Mouse (Mus musculus) midbrain, embryonic 11.5 days (tissue): ENCODE results near the gene Bag3. TPM values are rescaled to one million over a fixed set of nuclear protein-coding genes. Genes with fewer than 3 reads are reported as not detected.
"Not testable (repeated sequence)": the region's sequence is repeated elsewhere in the genome, so short reads cannot be mapped to it uniquely, and the experiment has no call there.

Experiments used
- ATAC-seq: fragments of 200-750 bp; cut with Nextera tagmentation; 2 replicates; pipeline ENCODE4 v1.8.0; 2017; ENCODE audit warnings: moderate TSS enrichment, moderate library complexity; ENCODE audit not compliant: low FRiP score
- DNase-seq: peaks from one replicate; pipeline ENCODE4 v3.0.0; 2015; ENCODE audit warnings: low spot score; ENCODE audit errors: missing footprints
- H3K27ac ChIP-seq: fragments of 300-500 bp; sonication (generic); 2 replicates; pipeline ENCODE4 v1.5.1; 2014; ENCODE audit warnings: low read depth, low read length
- H3K27me3 ChIP-seq: fragments of 300-500 bp; sonication (generic); 2 replicates; pipeline ENCODE4 v1.6.1; 2014; ENCODE audit warnings: mild to moderate bottlenecking, low read length, moderate library complexity, mixed read lengths; ENCODE audit not compliant: control insufficient read depth, insufficient read depth
- H3K36me3 ChIP-seq: fragments of 300-500 bp; sonication (generic); 2 replicates; pipeline ENCODE4 v1.6.1; 2014; ENCODE audit warnings: mild to moderate bottlenecking, low read length, moderate library complexity, mixed read lengths; ENCODE audit not compliant: control insufficient read depth, insufficient read depth
- H3K4me1 ChIP-seq: fragments of 300-500 bp; sonication (generic); 2 replicates; pipeline ENCODE4 v1.6.1; 2014; ENCODE audit warnings: low read length; ENCODE audit not compliant: control insufficient read depth, insufficient read depth
- H3K4me2 ChIP-seq: fragments of 300-500 bp; sonication (generic); 2 replicates; pipeline ENCODE4 v1.6.1; 2014; ENCODE audit warnings: mild to moderate bottlenecking, moderate library complexity
- H3K4me3 ChIP-seq: fragments of 300-500 bp; sonication (generic); 2 replicates; pipeline ENCODE4 v1.5.1; 2014; ENCODE audit warnings: low read depth, low read length
- H3K9ac ChIP-seq: fragments of 300-500 bp; sonication (generic); 2 replicates; pipeline ENCODE4 v1.6.1; 2014; ENCODE audit warnings: low read length
- H3K9me3 ChIP-seq: fragments of 300-500 bp; sonication (generic); 2 replicates; pipeline ENCODE4 v1.6.1; 2016; ENCODE audit warnings: low read length; ENCODE audit not compliant: control insufficient read depth
- WGBS: fragments of 180-500 bp; shearing (Covaris S2); extraction: QIAGEN DNeasy Blood & Tissue Kit; methylation state at CpG from one replicate; pipeline ENCODE4 v1.1.7; 2014; 5-methylcytosine and 5-hydroxymethylcytosine counted together
- polyA plus RNA-seq: library from polyadenylated mRNA; unstranded; fragments of >200 nt; fragmentation: Nextera tagmentation; extraction: Ambion mirVana; gene quantifications from 2 replicates; pipeline ENCODE4 v1.2.1, GENCODE M21; 2014

Bag3 gene
- polyA plus RNA-seq, 1 experiment from 2014 or later = 4.3 TPM

DNA sequence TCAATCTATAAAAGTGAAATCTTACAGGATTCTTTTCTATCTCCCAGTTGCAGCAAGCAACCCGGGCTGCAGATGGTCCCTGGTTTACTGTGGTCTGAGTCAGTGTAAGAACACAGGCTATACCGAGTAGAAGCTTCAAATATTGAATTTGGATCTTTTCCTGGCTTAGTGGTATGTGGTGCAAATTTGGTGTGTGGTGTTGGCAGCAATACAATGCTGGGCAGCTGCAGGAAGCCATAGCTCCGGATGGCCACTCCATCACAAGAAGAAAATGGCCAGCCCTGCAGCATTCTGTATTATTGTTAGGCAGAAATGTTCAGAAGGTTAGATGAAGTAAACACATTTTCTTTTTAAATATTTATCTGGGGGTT, 27.7 kb downstream of the Bag3 start:
- no peak for DNase-seq

DNA sequence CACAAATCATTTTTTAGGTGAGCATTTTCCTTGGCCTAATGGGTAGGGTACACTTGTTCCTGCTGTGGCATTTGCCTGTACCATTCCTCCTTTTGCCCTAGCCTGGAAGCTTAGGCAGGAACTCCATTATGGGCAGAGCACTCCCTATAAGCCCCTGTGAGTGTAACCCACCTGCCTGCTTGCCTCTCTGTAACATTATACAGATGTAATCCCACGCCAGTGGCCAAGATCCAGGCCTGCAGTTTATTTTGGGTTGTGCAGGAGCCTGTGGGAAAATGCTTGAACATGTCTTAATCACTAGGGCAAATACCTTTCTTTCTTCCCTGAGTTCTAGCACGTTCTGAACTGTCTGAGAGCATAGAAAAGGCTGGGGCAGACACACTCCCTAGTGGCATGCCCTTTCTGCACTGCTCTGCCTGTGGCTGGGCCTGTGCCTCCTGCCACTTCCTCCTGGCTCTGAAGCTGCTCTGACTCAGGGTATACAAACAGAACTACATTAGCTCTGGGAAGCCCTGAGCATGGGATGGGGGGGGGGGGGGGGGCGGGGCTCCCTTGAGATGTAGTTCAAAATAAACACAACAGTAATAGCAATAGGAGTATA, 29.8 kb downstream of the Bag3 start:
- no peak overlapping the region for H3K27ac ChIP-seq
- WGBS = 42% methylated on average over 3 of the region's 3 CpGs
- H3K4me1 ChIP-seq = peaks cover 11% of the 10 kb centered on the region
- H3K4me2 ChIP-seq = no peak overlapping the region
- ATAC-seq (no peak), DNase-seq (no peak)
- H3K9ac ChIP-seq = no peak overlapping the region
- no peaks in the 10 kb centered on the region for H3K27me3 ChIP-seq
- H3K4me3 ChIP-seq = no peak overlapping the region
- H3K36me3 ChIP-seq = no peaks in the 10 kb centered on the region
- no peaks in the 10 kb centered on the region for H3K9me3 ChIP-seq

More for the DNA sequence above, 27.7 kb downstream of the Bag3 start:
- ATAC-seq = no peak
- Histone ChIP-seq H3K4me2 (no peak overlapping the region), H3K9me3 (no peaks in the 10 kb centered on the region), H3K27me3 (no peaks in the 10 kb centered on the region), H3K4me3 (no peak overlapping the region), H3K27ac (no peak overlapping the region), H3K9ac (no peak overlapping the region), H3K36me3 (no peaks in the 10 kb centered on the region), H3K4me1 (peaks cover 11% of the 10 kb centered on the region)
- 35% methylated on average over 3 of the region's 3 CpGs for WGBS

DNA sequence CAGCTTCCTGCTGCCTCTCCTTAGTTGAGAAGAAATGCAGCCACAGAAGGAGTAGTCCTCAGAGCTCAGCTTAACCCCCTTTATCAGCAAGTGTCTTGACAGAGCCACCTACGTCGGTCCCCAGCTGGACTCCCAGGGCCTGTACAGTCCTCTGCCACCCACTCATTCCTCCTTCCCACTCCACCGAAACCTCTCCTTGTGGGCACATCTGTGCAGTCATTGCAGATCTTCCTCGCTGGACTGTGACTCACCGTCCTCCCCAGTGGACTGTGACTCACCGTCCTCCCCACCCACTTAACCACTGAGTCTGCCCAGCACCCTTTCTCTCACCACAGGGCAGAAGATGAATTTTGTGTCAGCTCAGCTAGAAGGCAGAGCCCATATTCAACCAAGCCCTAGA, 31.1 kb downstream of the Bag3 start:
- Histone ChIP-seq H3K4me3 (no peak overlapping the region), H3K27ac (no peak overlapping the region), H3K9ac (no peak overlapping the region), H3K9me3 (no peaks in the 10 kb centered on the region), H3K36me3 (no peaks in the 10 kb centered on the region), H3K4me1 (peaks cover 11% of the 10 kb centered on the region), H3K27me3 (no peaks in the 10 kb centered on the region), H3K4me2 (no peak overlapping the region)
- ATAC-seq (no peak), DNase-seq (no peak)
- 87% methylated on average over 6 of the region's 6 CpGs for WGBS

DNA sequence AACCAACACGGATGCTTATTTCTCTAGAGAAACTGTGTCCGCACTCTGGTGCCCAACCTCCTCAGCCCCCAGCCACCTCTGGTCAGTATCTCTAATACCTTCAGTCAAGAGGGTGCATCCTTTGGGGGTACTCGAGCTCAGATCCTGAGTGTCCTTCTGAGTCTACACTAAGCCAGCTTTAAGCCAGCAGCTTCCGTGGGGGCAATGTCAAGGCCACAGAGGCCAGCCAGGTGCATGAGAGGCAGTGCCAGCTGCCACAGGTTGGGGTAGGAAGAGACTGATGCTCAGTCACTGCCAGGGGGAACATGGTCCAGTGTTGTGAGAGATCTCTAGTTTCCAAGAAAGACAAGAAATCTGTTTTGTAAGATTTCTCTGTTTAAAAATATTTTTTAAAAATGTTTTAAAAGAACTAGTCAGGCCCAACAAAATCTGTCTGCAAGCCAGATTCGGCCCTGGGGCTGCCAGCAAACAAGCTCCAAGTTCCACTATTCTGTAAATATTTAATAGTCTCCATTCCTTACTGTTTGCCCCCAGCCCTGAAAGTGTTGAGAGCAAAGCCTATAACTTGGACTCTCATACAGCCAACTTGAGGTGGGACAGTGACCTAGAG, 31.8 kb downstream of the Bag3 start:
- ATAC-seq = no peak
- peaks cover 9% of the 10 kb centered on the region for H3K4me1 ChIP-seq

DNA sequence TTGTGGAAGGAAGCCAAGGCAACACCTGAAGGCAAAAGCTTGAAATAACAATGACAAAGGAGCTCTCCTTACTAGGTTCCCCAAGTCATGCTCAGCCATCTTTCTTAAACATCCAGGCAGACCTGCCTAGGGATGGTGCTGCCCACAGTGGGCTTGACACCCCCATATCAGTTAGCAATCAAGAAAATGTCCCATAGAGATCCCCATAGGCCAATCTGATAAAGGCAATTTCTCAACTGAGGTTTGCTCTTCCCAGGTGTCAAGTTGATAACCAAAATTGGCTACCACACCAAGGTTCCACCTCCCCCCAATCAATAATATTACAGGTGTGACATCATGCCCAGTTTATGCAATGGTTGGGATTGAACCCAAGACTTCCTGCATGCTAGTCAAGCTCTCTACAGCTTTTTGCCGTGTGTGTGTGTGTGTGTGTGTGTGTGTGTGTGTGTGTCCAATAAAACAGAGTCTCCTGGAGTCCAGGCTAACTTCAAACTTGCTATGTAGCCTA, 33.6 kb downstream of the Bag3 start:
- H3K4me3 ChIP-seq = no peak overlapping the region
- H3K27me3 ChIP-seq = no peaks in the 10 kb centered on the region
- ATAC-seq (no peak), DNase-seq (no peak)
- WGBS = 90% methylated on average over 1 of the region's 1 CpGs
- H3K4me2 ChIP-seq = no peak overlapping the region
- H3K36me3 ChIP-seq = no peaks in the 10 kb centered on the region
- H3K9ac ChIP-seq = no peak overlapping the region
- no peaks in the 10 kb centered on the region for H3K9me3 ChIP-seq
- H3K4me1 ChIP-seq = no peaks in the 10 kb centered on the region
- H3K27ac ChIP-seq = no peak overlapping the region

More for the DNA sequence above, 31.8 kb downstream of the Bag3 start:
- no peak for DNase-seq
- Histone ChIP-seq H3K36me3 (no peaks in the 10 kb centered on the region), H3K27me3 (no peaks in the 10 kb centered on the region), H3K27ac (no peak overlapping the region), H3K9ac (no peak overlapping the region), H3K4me3 (no peak overlapping the region), H3K4me2 (no peak overlapping the region), H3K9me3 (no peaks in the 10 kb centered on the region)
- 83% methylated on average over 5 of the region's 5 CpGs for WGBS

DNA sequence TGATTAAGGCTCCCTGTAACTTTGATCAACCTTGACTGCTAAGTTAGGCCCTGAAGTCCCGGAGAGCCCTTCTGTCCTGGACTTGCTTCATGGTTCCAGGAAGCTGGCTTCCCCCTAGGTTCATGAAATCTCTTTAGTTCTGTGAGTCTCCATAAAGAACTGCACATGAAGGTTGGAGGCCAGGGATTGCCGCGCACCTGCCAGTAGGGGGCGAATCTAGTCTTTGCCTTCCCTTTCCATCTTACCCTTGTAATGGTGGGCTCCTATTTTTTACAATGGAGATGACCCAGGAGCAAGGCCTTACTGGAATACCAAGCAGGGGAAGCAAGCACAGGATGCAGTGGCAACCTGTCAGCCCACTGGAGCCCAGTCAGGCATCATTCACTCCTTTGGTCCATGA, 40.0 kb downstream of the Bag3 start:
- H3K36me3 ChIP-seq = no peaks in the 10 kb centered on the region
- 35% methylated on average over 4 of the region's 4 CpGs for WGBS

DNA sequence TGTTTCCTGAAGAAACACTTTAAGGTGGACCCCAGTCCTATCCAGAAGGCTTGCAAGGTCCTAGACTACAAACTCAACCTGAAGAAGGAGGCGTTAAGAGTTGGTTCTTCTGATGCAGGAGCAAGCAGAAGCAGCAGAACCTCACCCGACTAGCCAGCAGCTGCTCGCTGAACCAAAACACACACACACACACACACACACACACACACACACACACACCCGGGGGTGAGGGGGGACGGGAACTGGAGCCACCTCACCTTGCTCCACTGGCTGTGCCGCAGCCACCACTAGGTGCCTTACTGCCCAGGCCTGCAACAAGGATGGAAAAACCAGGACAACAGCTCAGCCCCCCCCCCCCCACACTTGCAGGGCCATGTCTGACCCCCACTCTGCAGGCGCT, 42.9 kb downstream of the Bag3 start:
- Histone ChIP-seq H3K4me1 (no peaks in the 10 kb centered on the region), H3K27me3 (no peaks in the 10 kb centered on the region), H3K9me3 (no peaks in the 10 kb centered on the region), H3K36me3 (no peaks in the 10 kb centered on the region), H3K27ac (no peak overlapping the region), H3K4me2 (no peak overlapping the region), H3K9ac (no peak overlapping the region), H3K4me3 (no peak overlapping the region)
- no peak for ATAC-seq
- no peak for DNase-seq
- 76% methylated on average over 7 of the region's 7 CpGs for WGBS

More for the DNA sequence above, 40.0 kb downstream of the Bag3 start:
- no peaks in the 10 kb centered on the region for H3K9me3 ChIP-seq
- H3K4me3 ChIP-seq = no peak overlapping the region
- H3K4me1 ChIP-seq = no peaks in the 10 kb centered on the region
- no peak for DNase-seq
- H3K9ac ChIP-seq = no peak overlapping the region
- no peak overlapping the region for H3K4me2 ChIP-seq
- no peak overlapping the region for H3K27ac ChIP-seq
- ATAC-seq = no peak
- H3K27me3 ChIP-seq = no peaks in the 10 kb centered on the region

DNA sequence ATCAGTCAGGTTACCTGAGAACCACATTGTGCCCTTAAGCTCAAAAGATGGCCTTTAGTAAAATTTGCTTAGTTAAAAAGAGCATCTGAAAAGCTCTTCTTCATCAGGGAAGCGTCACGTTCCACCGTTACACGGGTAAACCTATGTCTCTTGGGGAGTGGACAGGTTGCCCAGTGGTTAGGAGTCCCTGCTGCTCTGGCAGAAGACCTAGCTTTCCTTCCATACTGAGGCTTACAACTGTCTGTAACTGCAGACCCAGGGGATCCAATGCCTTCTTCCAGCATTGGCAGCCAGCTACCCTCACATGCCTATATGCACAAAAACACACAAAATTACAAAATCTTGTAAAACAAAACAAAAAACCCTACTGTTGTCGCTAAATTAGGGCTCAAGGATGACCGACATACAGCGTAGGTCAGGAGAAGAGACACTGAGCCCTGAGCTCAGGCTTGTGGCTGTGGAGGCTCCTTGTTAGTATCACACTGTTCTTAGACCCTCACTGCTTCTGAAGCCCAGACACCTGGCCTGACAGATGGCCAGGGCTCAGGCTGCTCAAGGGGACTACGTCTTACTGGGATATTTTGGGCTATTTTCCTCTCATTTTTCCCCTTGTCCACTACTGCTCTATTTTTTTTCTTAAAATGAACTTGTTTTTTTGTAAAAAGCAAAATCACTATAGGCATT, 44.3 kb downstream of the Bag3 start:
- no peak overlapping the region for H3K9ac ChIP-seq
- H3K4me2 ChIP-seq = no peak overlapping the region
- no peak overlapping the region for H3K27ac ChIP-seq
- H3K4me3 ChIP-seq = no peak overlapping the region
- H3K27me3 ChIP-seq = no peaks in the 10 kb centered on the region
- ATAC-seq (no peak), DNase-seq (no peak)
- WGBS = 90% methylated on average over 8 of the region's 8 CpGs
- H3K9me3 ChIP-seq = no peaks in the 10 kb centered on the region
- no peaks in the 10 kb centered on the region for H3K4me1 ChIP-seq
- H3K36me3 ChIP-seq = no peaks in the 10 kb centered on the region

DNA sequence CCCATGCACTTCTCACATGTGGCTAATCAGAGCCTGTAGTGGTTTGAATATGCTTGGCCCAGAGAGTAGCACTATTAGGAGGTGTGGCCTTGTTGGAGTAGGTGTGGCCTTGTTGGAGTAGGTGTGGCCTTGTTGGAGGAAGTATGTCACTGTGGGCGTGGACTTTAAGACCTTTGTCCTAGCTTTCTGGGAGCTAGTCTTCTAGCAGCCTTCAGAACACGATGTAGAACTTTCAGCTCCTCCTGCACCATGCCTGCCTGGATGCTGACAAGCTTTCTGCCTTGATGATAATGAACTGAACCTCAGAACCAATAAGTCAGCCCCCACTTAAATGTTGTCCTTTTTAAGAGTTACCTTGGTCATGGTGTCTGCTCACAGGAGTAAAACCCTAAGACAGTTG, 46.0 kb downstream of the Bag3 start:
- not testable (repeated sequence) for H3K4me1 ChIP-seq, H3K4me3 ChIP-seq, H3K27ac ChIP-seq, H3K36me3 ChIP-seq, H3K9me3 ChIP-seq, H3K9ac ChIP-seq, DNase-seq, H3K4me2 ChIP-seq, H3K27me3 ChIP-seq, ATAC-seq
- WGBS = 87% methylated on average over 2 of the region's 2 CpGs
